Mouse (Mus musculus): Measurements from ENCODE around the gene Ubap2. TPM values are rescaled to one million over a fixed set of nuclear protein-coding genes. Genes with fewer than 3 reads are reported as not detected.

The Ubap2 gene
- polyA plus RNA-seq, 1 experiment from 2014 or later = 68.5 TPM

DNA sequence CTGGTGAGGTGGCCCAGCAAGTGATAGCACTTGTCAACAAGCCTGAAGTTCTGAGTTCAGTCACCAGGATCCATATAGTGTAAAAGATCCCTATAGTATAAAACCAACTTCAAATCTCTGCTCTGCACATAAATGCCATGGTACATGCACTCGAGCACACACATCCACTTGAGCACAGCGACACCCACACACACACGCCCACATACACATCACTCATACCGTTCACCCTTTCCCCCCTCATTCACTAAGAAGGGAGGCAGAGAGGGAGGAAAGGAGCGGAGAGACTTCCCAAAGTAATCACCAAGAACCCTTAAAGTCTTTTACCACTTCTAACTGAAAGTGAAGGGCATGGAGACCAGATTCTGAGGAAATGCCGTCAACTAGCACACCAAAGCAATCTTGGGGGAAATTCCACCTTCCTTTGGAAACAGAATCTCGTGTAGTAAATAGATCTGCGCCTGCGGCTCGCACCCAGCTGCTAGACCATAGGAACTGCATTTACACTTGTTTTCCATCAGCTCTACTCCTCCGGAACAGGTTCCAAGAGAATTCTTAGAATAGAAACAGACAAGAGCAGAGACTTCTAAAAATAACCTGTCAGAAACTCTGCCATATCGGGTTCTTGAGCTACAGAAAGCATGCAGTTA lies 19.3 kb downstream of the Ubap2 start:
- Histone ChIP-seq H3K27ac (no peak overlapping the region), H3K9ac (no peak overlapping the region), H3K4me1 (peaks cover 5% of the 10 kb centered on the region; the same call in 1 of the 2 replicates), H3K36me3 (peaks cover 22% of the 10 kb centered on the region), H3K9me3 (replicated peaks) (no peaks in the 10 kb centered on the region), H3K27me3 (no peaks in the 10 kb centered on the region), H3K4me2 (no peak overlapping the region), H3K4me3 (replicated peaks) (no peak overlapping the region)
- ATAC-seq (replicated peaks; ENCODE audit: low FRiP score) = no peak
- 75% methylated on average over 12 of the region's 12 CpGs for WGBS

DNA sequence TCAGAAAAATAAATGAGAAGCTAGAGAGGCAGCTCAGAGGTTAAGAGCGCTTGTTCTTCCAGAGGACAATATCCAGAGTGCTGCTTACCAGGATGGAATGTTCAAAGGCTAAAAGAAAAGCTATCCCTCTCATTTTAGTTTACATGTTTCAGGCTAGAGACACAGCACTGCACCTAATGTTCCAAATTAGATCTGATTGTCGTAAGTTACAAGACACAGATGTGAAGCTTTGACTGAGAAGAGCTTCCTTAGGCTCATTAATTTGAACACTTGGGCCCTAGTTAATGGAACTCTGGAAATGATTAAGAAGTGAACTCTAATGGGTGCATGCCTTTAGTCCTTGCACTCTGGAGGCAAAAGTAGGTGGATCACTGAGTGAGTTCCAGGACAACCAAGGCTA lies 21.2 kb downstream of the Ubap2 start:
- Histone ChIP-seq H3K4me2 (no peak overlapping the region), H3K36me3 (peaks cover 36% of the 10 kb centered on the region), H3K27me3 (no peaks in the 10 kb centered on the region), H3K9me3 (replicated peaks) (no peaks in the 10 kb centered on the region), H3K4me1 (peaks cover 5% of the 10 kb centered on the region; the same call in 1 of the 2 replicates), H3K9ac (no peak overlapping the region), H3K4me3 (replicated peaks) (no peak overlapping the region), H3K27ac (peak overlapping the region; percentile 1; the same call in 1 of the 2 replicates)
- ATAC-seq (replicated peaks; ENCODE audit: low FRiP score) = no peak
- WGBS = 82% methylated on average over 2 of the region's 2 CpGs

GRCm38 (mm10) chr4:41245408-41245807 lies 29.5 kb downstream of the Ubap2 start:
- no peak overlapping the region for H3K4me2 ChIP-seq
- H3K4me3 ChIP-seq (replicated peaks) = no peak overlapping the region
- no peak overlapping the region for H3K27ac ChIP-seq
- H3K36me3 ChIP-seq = peaks cover 88% of the 10 kb centered on the region
- H3K9ac ChIP-seq = no peak overlapping the region
- no peaks in the 10 kb centered on the region for H3K9me3 ChIP-seq (replicated peaks)
- H3K4me1 ChIP-seq = no peaks in the 10 kb centered on the region
- H3K27me3 ChIP-seq = no peaks in the 10 kb centered on the region
- no peak for ATAC-seq (replicated peaks; ENCODE audit: low FRiP score)
- WGBS = 99% methylated on average over 2 of the region's 2 CpGs

DNA sequence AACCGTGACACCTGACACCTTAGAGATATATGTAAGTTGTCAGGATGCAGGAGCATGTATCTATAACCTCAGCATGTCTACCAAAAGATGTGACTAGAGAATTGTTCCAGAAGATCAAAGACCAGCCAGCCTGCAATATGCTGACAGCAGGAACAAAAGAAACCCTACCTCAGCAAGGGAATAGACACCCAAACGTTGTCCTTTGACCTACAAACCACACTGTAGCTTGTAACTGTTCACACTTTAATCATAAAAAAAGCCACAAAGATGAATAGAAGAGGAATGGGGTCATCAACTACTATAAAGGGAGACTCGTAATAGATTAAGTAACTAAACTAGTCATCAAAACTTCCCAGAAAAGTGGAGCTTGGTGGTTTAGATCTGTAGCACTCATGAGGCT lies 34.0 kb downstream of the Ubap2 start:
- no peak for ATAC-seq (replicated peaks; ENCODE audit: low FRiP score)
- Histone ChIP-seq H3K4me1 (no peaks in the 10 kb centered on the region), H3K27ac (no peak overlapping the region), H3K9me3 (replicated peaks) (no peaks in the 10 kb centered on the region), H3K36me3 (peaks cover 55% of the 10 kb centered on the region), H3K9ac (no peak overlapping the region), H3K27me3 (no peaks in the 10 kb centered on the region), H3K4me2 (no peak overlapping the region), H3K4me3 (replicated peaks) (no peak overlapping the region)
- 66% methylated on average over 3 of the region's 3 CpGs for WGBS

GRCm38 (mm10) chr4:41235621-41236020 lies 39.3 kb downstream of the Ubap2 start:
- ATAC-seq (replicated peaks; ENCODE audit: low FRiP score) = no peak
- H3K4me2 ChIP-seq = no peak overlapping the region
- peaks cover 62% of the 10 kb centered on the region for H3K36me3 ChIP-seq
- H3K9me3 ChIP-seq (replicated peaks) = no peaks in the 10 kb centered on the region
- no peak overlapping the region for H3K27ac ChIP-seq
- no peaks in the 10 kb centered on the region for H3K27me3 ChIP-seq
- WGBS = 86% methylated on average over 5 of the region's 5 CpGs
- H3K4me3 ChIP-seq (replicated peaks) = no peak overlapping the region
- H3K9ac ChIP-seq = no peak overlapping the region
- H3K4me1 ChIP-seq = no peaks in the 10 kb centered on the region

DNA sequence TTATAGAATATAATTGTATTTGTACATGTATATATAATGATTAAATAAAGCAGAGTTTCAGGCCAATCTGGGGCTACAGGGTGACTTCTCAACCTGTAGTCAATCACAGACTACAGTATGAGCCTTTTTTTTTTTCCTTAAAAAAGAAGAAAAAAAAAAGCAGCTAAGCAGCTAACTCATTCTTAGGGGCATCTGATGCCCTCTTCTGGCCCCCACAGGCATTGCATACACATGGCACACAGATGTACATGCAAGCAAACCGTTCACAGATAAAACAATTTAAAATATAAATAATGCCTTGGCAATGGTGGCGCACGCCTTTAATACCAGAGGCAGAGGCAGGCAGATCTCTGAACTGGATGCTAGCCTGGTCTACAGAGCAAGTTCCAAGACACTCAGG lies 48.6 kb downstream of the Ubap2 start:
- no peak overlapping the region for H3K9ac ChIP-seq
- H3K36me3 ChIP-seq = peaks cover 98% of the 10 kb centered on the region
- H3K9me3 ChIP-seq (replicated peaks) = no peaks in the 10 kb centered on the region
- no peak overlapping the region for H3K4me2 ChIP-seq
- WGBS = 82% methylated on average over 3 of the region's 3 CpGs
- no peaks in the 10 kb centered on the region for H3K4me1 ChIP-seq
- H3K4me3 ChIP-seq (replicated peaks) = no peak overlapping the region
- H3K27ac ChIP-seq = no peak overlapping the region
- ATAC-seq (replicated peaks; ENCODE audit: low FRiP score) = no peak
- no peaks in the 10 kb centered on the region for H3K27me3 ChIP-seq

DNA sequence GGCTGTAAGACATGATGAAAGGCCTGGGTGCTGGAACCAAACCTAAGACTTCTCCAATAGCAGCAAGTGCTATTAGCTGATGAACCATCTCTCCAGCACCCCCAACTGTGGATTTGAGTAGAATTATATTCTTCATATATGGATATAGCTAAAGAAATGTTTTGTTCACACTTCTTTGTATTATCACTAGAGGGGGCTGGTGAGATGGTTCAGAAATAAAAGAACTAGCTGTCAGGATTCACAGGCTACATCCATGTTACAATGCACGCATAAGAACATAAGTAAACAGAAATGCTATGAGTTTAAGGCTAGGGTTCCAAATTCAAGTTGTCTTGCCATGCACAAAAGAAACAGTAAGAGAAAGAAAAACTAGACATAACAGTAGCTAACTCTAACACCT lies 49.5 kb downstream of the Ubap2 start:
- Histone ChIP-seq H3K4me2 (no peak overlapping the region), H3K4me1 (no peaks in the 10 kb centered on the region), H3K4me3 (replicated peaks) (no peak overlapping the region), H3K9me3 (replicated peaks) (no peaks in the 10 kb centered on the region), H3K27ac (no peak overlapping the region), H3K27me3 (no peaks in the 10 kb centered on the region), H3K9ac (no peak overlapping the region), H3K36me3 (peaks cover 99% of the 10 kb centered on the region)
- 87% methylated on average over 1 of the region's 1 CpGs for WGBS
- no peak for ATAC-seq (replicated peaks; ENCODE audit: low FRiP score)

GRCm38 (mm10) chr4:41208050-41208449 lies 66.9 kb downstream of the Ubap2 start:
- Histone ChIP-seq H3K36me3 (peaks cover 96% of the 10 kb centered on the region), H3K4me3 (replicated peaks) (no peak overlapping the region), H3K27me3 (no peaks in the 10 kb centered on the region), H3K9me3 (replicated peaks) (no peaks in the 10 kb centered on the region), H3K9ac (no peak overlapping the region), H3K4me1 (no peaks in the 10 kb centered on the region), H3K27ac (no peak overlapping the region), H3K4me2 (no peak overlapping the region)
- 87% methylated on average over 4 of the region's 4 CpGs for WGBS
- no peak for ATAC-seq (replicated peaks; ENCODE audit: low FRiP score)

- Histone ChIP-seq H3K4me3 (replicated peaks) (no peak overlapping the region), H3K4me1 (no peaks in the 10 kb centered on the region), H3K36me3 (peaks cover 97% of the 10 kb centered on the region), H3K9ac (no peak overlapping the region), H3K27ac (no peak overlapping the region), H3K27me3 (no peaks in the 10 kb centered on the region), H3K9me3 (replicated peaks) (no peaks in the 10 kb centered on the region), H3K4me2 (no peak overlapping the region)
- WGBS = 91% methylated on average over 8 of the region's 8 CpGs
- no peak for ATAC-seq (replicated peaks; ENCODE audit: low FRiP score)
Observed at GRCm38 (mm10) chr4:41205751-41206150, 69.2 kb downstream of the Ubap2 start.

DNA sequence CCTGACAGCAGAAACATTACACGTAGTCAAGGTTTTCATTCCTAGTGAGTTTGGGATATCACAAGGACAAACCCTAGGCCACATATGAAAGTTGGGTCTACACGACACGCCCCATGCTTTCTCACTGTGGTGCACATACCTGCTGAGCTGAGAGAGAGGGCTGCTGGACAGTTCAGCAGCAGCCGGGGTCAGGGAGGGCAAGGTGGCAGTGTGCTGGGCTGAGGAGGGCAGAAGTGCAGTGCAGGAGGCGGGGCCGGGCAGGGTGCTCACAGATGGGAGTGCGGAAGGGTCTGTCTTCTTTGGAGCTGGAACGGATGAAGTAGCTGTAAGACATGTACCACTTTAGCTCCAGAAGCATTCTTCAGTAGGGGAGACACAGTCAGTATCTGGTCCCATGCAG lies 72.8 kb downstream of the Ubap2 start:
- H3K4me3 ChIP-seq (replicated peaks) = no peak overlapping the region
- 93% methylated on average over 8 of the region's 8 CpGs for WGBS
- H3K36me3 ChIP-seq = peaks cover 97% of the 10 kb centered on the region
- H3K9me3 ChIP-seq (replicated peaks) = no peaks in the 10 kb centered on the region
- H3K27ac ChIP-seq = no peak overlapping the region
- no peak overlapping the region for H3K9ac ChIP-seq
- ATAC-seq (replicated peaks; ENCODE audit: low FRiP score) = no peak
- no peaks in the 10 kb centered on the region for H3K4me1 ChIP-seq
- no peaks in the 10 kb centered on the region for H3K27me3 ChIP-seq
- no peak overlapping the region for H3K4me2 ChIP-seq

GRCm38 (mm10) chr4:41196861-41197610 lies 77.9 kb downstream of the Ubap2 start:
- WGBS = 70% methylated on average over 3 of the region's 3 CpGs
- Histone ChIP-seq H3K9ac (no peak overlapping the region), H3K4me3 (replicated peaks) (no peak overlapping the region), H3K4me2 (no peak overlapping the region), H3K27ac (no peak overlapping the region), H3K4me1 (no peaks in the 10 kb centered on the region), H3K36me3 (peaks cover 100% of the 10 kb centered on the region), H3K27me3 (no peaks in the 10 kb centered on the region), H3K9me3 (replicated peaks) (no peaks in the 10 kb centered on the region)
- no peak for ATAC-seq (replicated peaks; ENCODE audit: low FRiP score)

DNA sequence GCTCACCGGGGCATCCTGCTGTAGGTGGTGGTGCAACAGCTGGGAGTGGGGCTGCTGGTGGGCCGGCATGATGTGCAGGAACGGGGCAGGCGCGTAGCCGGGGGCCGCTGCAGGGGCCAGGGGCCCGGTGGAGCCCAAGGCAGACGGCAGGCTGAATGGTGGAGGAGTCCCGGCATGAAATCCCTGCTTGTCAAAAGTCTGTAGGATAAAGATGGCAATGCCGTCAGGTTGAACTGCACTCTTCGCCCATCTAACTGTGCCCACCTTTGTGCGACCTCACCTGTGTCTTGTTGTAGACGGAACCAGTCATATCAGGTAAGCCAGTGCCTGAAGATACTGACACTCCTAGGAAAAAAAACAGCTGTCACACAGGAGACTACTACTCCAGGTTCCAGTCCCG lies 79.6 kb downstream of the Ubap2 start:
- Histone ChIP-seq H3K4me2 (no peak overlapping the region), H3K27ac (no peak overlapping the region), H3K4me1 (no peaks in the 10 kb centered on the region), H3K9me3 (replicated peaks) (no peaks in the 10 kb centered on the region), H3K27me3 (no peaks in the 10 kb centered on the region), H3K9ac (no peak overlapping the region), H3K36me3 (peaks cover 100% of the 10 kb centered on the region), H3K4me3 (replicated peaks) (no peak overlapping the region)
- ATAC-seq (replicated peaks; ENCODE audit: low FRiP score) = no peak
- WGBS = 89% methylated on average over 15 of the region's 15 CpGs
